Mouse (Mus musculus) hindbrain, embryonic 15.5 days (tissue): Measurements from ENCODE around the gene Hbs1l. TPM values are rescaled to one million over a fixed set of nuclear protein-coding genes. Genes with fewer than 3 reads are reported as not detected.

Experiments
- ATAC-seq: fragments of 200-750 bp; cut with Nextera tagmentation; 2 replicates; pipeline ENCODE4 v1.8.0; 2017; ENCODE audit warnings: low read depth, moderate number of reproducible peaks, moderate TSS enrichment; ENCODE audit not compliant: low FRiP score
- H3K27ac ChIP-seq: fragments of 300-500 bp; sonication (generic); replicated peaks from 2 replicates; pipeline ENCODE4 v1.5.1; 2015; ENCODE audit warnings: mild to moderate bottlenecking, inconsistent platforms
- H3K27me3 ChIP-seq: fragments of 300-500 bp; sonication (generic); 2 replicates; pipeline ENCODE4 v1.6.1; 2015; ENCODE audit warnings: control low read depth, inconsistent platforms
- H3K36me3 ChIP-seq: fragments of 300-500 bp; sonication (generic); 2 replicates; pipeline ENCODE4 v1.6.1; 2015; ENCODE audit warnings: control low read depth, inconsistent platforms
- H3K4me1 ChIP-seq: fragments of 300-500 bp; sonication (generic); replicated peaks from 2 replicates; pipeline ENCODE4 v1.6.1; 2015; ENCODE audit warnings: control low read depth, inconsistent platforms
- H3K4me2 ChIP-seq: fragments of 300-500 bp; sonication (generic); 2 replicates; pipeline ENCODE4 v1.6.1; 2015; ENCODE audit warnings: moderate library complexity, mild to moderate bottlenecking, inconsistent platforms
- H3K4me3 ChIP-seq: fragments of 300-500 bp; sonication (generic); 2 replicates; pipeline ENCODE4 v1.5.1; 2015; ENCODE audit warnings: mild to moderate bottlenecking, inconsistent platforms
- H3K9ac ChIP-seq: fragments of 300-500 bp; sonication (generic); 2 replicates; pipeline ENCODE4 v1.6.1; 2015; ENCODE audit warnings: inconsistent platforms
- H3K9me3 ChIP-seq: fragments of 300-500 bp; sonication (generic); 2 replicates; pipeline ENCODE4 v1.6.1; 2016; ENCODE audit warnings: control low read depth, inconsistent platforms
- WGBS: fragments of 180-500 bp; shearing (Covaris S2); methylation state at CpG from one replicate; pipeline ENCODE4 v1.1.7; 2015; 5-methylcytosine and 5-hydroxymethylcytosine counted together
- polyA plus RNA-seq: library from polyadenylated mRNA; unstranded; fragments of >200 nt; fragmentation: Nextera tagmentation; extraction: Ambion mirVana; gene quantifications from 2 replicates; pipeline ENCODE4 v1.2.1, GENCODE M21; 2015

Hbs1l gene
- polyA plus RNA-seq, 1 experiment from 2014 or later, result 90.5 TPM

DNA sequence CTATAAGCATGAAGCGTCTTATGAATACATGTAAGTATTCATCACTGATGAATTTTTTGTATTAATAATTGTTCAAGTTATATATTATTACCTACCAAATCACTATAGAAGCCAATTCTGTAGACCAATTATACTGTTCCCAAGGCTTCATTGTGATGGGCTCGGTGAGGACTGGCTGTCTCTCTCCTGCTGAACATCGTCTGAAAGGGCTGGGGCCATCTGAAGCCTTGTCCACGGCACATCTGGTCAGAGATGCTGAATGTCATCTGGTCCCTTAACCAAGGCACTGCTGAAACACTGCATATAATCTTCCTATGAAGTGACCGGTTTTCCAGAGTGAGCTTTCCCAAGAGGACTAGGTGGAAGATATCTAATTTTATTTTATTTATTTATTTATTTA lies 24.9 kb upstream of the Hbs1l start:
- Histone ChIP-seq H3K9me3 (no peaks in the 10 kb centered on the region), H3K36me3 (no peaks in the 10 kb centered on the region), H3K27me3 (no peaks in the 10 kb centered on the region), H3K4me3 (no peak overlapping the region), H3K4me2 (no peak overlapping the region), H3K4me1 (no peaks in the 10 kb centered on the region), H3K9ac (no peak overlapping the region), H3K27ac (no peak overlapping the region)
- 83% methylated on average over 5 of the region's 5 CpGs for whole genome bisulfite sequencing
- no peak for ATAC-seq

DNA sequence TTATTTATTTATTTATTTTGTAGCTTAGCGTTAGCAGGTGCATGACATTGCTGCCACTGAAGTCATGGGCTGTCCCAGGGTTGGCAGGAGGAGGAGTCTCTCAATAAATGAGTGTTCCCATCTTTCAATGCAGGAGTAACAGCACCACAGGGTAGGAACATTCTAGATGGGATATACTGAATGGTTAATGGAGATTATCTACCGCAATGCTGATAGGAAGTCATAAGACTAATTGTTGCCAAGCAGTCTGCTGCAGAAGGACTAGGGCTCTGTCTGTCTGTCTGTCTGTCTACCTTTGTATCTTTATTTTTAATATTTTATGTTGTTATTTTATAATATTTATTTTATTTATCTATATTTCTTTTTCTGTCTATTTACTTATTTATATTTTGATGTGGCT lies 24.5 kb upstream of the Hbs1l start:
- H3K9ac ChIP-seq, result no peak overlapping the region
- no peak overlapping the region for H3K27ac ChIP-seq
- ATAC-seq, result no peak
- H3K4me3 ChIP-seq, result no peak overlapping the region
- no peaks in the 10 kb centered on the region for H3K4me1 ChIP-seq
- H3K4me2 ChIP-seq, result no peak overlapping the region
- no peaks in the 10 kb centered on the region for H3K36me3 ChIP-seq
- 99% methylated on average over 2 of the region's 2 CpGs for WGBS
- H3K27me3 ChIP-seq, result no peaks in the 10 kb centered on the region
- no peaks in the 10 kb centered on the region for H3K9me3 ChIP-seq

DNA sequence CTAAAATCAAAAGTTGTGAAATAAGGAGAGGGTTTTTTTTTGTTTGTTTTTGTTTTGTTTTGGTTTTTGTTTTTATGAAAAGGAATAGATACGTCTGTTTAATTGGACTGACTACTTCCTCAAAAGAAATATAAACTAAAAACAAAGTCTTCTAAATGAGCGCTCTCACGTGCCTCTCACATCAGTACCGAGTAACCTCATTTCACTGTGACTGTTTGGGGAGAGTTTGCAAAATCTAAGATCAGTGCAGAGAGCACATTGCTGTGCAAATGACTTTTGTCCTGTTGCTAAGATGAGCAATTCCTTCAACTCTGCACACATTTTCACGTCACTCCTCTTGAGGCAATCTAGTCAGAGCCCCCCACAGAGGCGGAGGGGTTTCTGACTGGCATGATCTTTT lies 24.0 kb upstream of the Hbs1l start:
- no peaks in the 10 kb centered on the region for H3K9me3 ChIP-seq
- no peak overlapping the region for H3K27ac ChIP-seq
- H3K36me3 ChIP-seq, result no peaks in the 10 kb centered on the region
- no peak overlapping the region for H3K4me3 ChIP-seq
- 69% methylated on average over 6 of the region's 6 CpGs for WGBS
- no peak for ATAC-seq
- H3K9ac ChIP-seq, result no peak overlapping the region
- H3K4me2 ChIP-seq, result no peak overlapping the region
- H3K4me1 ChIP-seq, result no peaks in the 10 kb centered on the region
- H3K27me3 ChIP-seq, result no peaks in the 10 kb centered on the region

DNA sequence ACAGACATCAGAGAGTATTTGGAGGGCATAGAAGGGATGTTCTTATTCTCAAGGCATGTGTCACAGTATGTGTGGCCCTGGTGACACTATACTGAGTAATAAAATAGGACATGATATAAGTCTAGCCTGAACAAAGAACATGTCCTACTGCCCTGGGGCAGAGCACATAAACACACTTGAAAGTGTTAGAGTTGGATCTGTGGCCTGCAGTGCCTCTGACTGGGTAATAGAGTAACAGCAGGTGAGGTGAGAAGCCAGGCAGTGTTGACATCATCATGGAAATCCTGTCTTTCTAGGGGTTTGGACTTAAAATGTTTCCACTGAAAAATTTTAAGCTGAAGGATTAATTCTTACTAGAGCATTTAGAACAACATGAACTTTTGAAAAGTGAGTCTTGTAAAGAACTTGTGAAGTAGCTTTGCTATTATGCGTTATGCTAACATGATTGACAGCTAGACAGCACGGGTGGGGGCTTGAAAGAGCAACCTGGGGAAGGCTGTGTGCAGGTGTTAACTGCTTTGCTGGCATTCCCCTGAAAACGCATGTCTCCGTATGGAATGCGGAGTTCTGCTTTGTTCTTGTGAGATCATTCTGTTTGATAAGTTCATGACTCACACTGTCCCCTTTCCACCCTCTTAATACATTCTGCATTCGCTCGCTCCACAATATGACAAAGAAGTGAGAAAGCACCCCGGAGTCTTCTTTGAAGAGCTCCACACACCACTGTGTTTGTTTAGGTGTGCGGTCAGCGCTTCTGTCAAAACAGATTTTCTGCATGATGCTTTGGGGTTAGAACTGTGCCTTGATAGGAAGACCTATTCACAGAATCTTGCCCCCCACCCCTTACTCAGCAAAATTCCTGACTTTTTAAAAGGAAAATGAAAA lies 8.3 kb upstream of the Hbs1l start:
- H3K4me2 ChIP-seq, result no peak overlapping the region
- no peak overlapping the region for H3K4me3 ChIP-seq
- no peak overlapping the region for H3K27ac ChIP-seq
- no peaks in the 10 kb centered on the region for H3K36me3 ChIP-seq
- H3K9me3 ChIP-seq, result no peaks in the 10 kb centered on the region
- ATAC-seq, result no peak
- H3K4me1 ChIP-seq, result no peaks in the 10 kb centered on the region
- H3K27me3 ChIP-seq, result no peaks in the 10 kb centered on the region
- no peak overlapping the region for H3K9ac ChIP-seq
- WGBS, result 59% methylated on average over 10 of the region's 10 CpGs

DNA sequence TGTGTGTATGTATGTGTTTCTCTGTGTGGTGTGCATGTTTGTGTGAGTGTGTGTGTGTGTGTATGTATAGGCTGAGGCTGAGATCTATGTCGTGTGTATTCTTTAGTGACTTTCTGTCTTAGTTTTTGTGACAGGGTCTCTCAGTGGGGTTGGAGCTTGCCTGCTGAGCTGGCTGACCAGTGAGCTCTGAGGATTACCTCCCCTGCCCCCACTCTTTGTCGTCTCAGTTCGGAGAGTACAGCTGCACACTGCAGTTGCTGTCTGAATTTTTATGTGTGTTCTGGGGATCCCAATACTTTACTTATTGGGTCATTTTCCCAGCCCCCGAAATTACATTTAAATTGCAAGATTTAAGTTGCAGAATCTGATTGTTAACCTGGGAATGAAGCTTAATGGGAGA lies 4.6 kb upstream of the Hbs1l start:
- 31% methylated on average over 4 of the region's 4 CpGs for WGBS
- Histone ChIP-seq H3K36me3 (no peaks in the 10 kb centered on the region), H3K4me1 (no peaks in the 10 kb centered on the region), H3K27me3 (no peaks in the 10 kb centered on the region), H3K27ac (no peak overlapping the region), H3K4me3 (no peak overlapping the region), H3K9ac (no peak overlapping the region), H3K9me3 (no peaks in the 10 kb centered on the region), H3K4me2 (no peak overlapping the region)
- no peak for ATAC-seq

DNA sequence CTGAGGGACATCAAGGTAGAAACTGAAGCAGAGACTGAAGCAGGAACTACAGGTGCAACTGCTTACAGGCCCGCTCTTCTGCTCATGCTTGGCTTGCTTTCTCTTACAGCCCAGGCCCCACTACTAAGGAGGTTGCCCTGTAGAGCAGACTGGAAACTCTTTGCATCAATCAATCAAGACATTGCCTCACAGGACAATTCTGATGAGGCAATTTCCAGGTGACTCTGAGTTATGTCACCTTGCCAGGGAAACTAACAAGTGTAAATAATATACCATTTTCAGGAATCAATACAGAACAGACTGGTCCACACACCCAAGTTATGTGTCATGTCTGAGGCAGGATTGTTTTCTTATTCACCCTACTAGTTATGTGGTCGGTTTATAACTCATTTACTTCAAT lies 1.6 kb upstream of the Hbs1l start:
- Histone ChIP-seq H3K27ac (no peak overlapping the region), H3K9ac (no peak overlapping the region), H3K36me3 (no peaks in the 10 kb centered on the region), H3K4me3 (no peak overlapping the region), H3K27me3 (no peaks in the 10 kb centered on the region), H3K4me2 (no peak overlapping the region), H3K9me3 (no peaks in the 10 kb centered on the region), H3K4me1 (peaks cover 15% of the 10 kb centered on the region)
- no peak for ATAC-seq
- WGBS, result 95% methylated on average over 2 of the region's 2 CpGs

DNA sequence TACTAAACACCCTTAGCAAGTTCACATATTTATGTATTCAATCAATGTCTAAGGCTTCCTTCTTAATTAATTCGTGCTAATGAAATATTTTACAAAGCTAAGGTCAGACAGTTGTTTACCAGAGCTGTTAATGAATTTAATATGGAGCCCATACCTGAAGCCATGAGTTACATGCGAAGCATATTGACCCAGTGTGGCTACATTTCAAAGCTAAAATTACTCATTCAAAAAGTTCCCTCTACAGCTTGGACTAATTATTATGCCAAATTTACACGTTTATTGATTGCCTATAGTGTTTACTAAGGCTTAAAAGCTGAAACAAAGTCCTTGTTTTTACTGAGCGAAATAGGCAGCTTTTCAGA lies 401 bp upstream of the Hbs1l start:
- Histone ChIP-seq H3K4me2 (peak overlapping the region; percentile 68), H3K36me3 (peaks cover 4% of the 10 kb centered on the region; the same call in 1 of the 2 replicates), H3K4me1 (peaks cover 15% of the 10 kb centered on the region), H3K27ac (0 out of 2 replicates have a peak overlapping the region, but pooled peaks have one; percentile 31), H3K9ac (no peak overlapping the region), H3K9me3 (no peaks in the 10 kb centered on the region), H3K27me3 (no peaks in the 10 kb centered on the region), H3K4me3 (peak overlapping the region; percentile 80)
- 40% methylated on average over 4 of the region's 4 CpGs for WGBS
- peak; percentile 49 for ATAC-seq

DNA sequence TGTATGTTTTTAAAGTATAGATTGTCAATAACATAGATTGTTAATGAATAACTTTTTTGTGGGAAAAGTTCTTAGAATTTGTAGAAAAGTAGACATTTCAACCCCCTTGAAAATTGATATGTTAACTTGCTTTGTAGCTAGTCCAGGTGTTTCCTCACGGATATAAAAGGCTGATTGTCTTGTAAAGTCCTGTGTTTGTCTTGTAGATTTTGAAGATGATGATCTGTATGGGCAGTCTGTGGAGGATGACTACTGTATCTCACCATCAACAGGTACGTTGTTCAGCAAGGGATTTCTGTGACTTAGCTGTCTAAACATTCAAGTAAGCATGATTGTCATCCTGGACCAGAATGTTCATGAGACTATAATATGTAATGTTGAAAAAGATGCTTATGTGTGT lies 3.2 kb downstream of the Hbs1l start:
- ATAC-seq, result no peak
- Histone ChIP-seq H3K27me3 (no peaks in the 10 kb centered on the region), H3K9me3 (no peaks in the 10 kb centered on the region), H3K4me2 (no peak overlapping the region), H3K27ac (no peak overlapping the region), H3K9ac (no peak overlapping the region), H3K4me1 (peaks cover 15% of the 10 kb centered on the region), H3K4me3 (no peak overlapping the region), H3K36me3 (peaks cover 17% of the 10 kb centered on the region)
- WGBS, result 96% methylated on average over 2 of the region's 2 CpGs

DNA sequence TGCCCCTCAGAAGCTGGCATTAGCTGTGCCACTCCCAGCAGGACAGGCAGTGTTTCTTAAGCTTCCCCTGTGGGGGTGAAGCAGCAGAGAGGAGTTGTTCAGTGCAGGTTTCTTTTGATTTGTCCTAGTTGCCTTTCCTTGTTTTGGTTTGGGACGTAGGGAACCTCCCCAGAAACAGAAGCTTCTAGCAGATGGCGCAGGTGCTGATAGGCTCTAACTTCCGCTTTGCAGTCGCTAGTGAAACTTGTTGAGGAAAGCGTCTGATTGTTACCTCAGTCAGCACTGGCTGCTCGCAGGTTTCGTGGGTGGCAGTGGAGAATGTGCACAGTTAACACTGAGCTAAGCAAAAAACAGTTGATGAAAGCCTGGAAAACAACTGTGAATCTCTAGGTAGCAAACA lies 6.0 kb downstream of the Hbs1l start:
- peaks cover 35% of the 10 kb centered on the region for H3K36me3 ChIP-seq

DNA sequence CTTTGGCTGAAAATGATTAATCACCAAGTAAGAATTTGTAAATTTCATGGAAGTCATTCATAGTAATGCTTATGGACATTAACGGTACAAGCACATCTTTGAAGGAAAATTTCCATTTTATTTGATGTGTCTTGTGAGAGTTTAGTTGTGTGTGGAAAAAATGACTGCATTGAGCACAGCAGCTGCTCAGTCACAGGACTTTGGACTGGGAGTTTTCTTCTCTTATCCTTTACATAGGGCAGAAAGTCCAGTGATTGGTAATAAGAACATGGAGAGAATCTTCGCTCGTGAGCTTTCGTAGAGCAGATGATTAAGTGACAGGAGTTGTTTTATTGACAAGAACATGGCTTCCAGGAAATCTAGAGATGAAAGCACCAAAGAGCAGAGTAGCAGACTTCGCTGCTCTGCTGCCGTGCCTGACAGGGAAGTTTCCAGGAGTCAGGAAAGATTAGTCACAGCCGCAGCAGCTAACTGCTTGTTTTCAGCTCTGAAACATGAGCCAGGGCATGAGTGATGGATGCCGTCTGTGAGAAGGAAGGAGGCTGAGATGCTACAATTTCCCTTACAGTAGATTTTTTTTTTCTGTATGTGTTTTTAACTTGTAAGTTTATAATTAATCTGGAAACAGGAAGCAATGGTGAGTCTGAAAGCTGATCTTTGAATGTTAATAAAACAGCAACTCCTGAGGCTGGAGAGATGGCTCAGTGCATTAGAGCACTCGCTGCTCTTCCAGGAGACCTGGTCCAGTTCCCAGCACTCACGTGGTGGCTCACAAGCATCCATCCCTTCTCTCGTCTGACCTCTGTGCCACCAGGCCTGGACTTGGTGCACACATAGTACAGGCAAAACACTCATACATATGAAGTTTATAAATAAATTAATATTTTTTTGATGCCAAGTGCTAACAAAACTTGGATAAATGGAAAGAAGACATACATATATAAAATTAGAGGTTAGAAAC lies 9.2 kb downstream of the Hbs1l start:
- no peak for ATAC-seq
- Histone ChIP-seq H3K27me3 (no peaks in the 10 kb centered on the region), H3K4me3 (no peak overlapping the region), H3K27ac (no peak overlapping the region), H3K36me3 (peaks cover 38% of the 10 kb centered on the region), H3K4me1 (no peaks in the 10 kb centered on the region), H3K9me3 (no peaks in the 10 kb centered on the region), H3K9ac (no peak overlapping the region), H3K4me2 (no peak overlapping the region)
- WGBS, result 87% methylated on average over 11 of the region's 11 CpGs

More for the DNA sequence above, 6.0 kb downstream of the Hbs1l start:
- no peaks in the 10 kb centered on the region for H3K9me3 ChIP-seq
- no peak for ATAC-seq
- WGBS, result 86% methylated on average over 7 of the region's 7 CpGs
- H3K27ac ChIP-seq, result no peak overlapping the region
- H3K4me2 ChIP-seq, result no peak overlapping the region
- H3K4me1 ChIP-seq, result peaks cover 11% of the 10 kb centered on the region
- H3K27me3 ChIP-seq, result no peaks in the 10 kb centered on the region
- no peak overlapping the region for H3K4me3 ChIP-seq
- H3K9ac ChIP-seq, result no peak overlapping the region

DNA sequence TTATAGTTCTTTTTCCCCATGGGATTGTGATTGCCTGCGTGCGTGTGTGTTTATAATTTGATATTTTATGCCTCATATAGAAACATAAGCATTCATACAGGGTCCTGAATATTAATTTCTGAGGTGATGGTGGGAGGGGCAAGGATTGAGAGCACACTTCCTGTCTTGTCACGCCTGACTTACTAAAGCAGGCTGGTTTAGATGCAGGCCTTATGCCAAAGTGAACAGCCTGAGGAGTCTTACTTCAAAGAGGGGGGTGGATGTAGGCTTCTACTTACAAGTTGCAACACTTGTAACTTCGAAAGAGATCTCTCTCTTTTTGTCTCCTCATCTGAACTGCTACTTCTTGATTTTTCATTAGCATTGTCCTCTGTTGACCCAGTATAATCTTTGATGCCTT lies 18.0 kb downstream of the Hbs1l start:
- no peak overlapping the region for H3K4me2 ChIP-seq
- no peak overlapping the region for H3K27ac ChIP-seq
- no peaks in the 10 kb centered on the region for H3K9me3 ChIP-seq
- 71% methylated on average over 4 of the region's 4 CpGs for WGBS
- ATAC-seq, result no peak
- no peak overlapping the region for H3K4me3 ChIP-seq
- no peak overlapping the region for H3K9ac ChIP-seq
- peaks cover 7% of the 10 kb centered on the region; the same call in 1 of the 2 replicates for H3K36me3 ChIP-seq
- H3K4me1 ChIP-seq, result 0 out of 2 replicates have a peak, but pooled peaks cover 3% of the 10 kb centered on the region
- no peaks in the 10 kb centered on the region for H3K27me3 ChIP-seq

DNA sequence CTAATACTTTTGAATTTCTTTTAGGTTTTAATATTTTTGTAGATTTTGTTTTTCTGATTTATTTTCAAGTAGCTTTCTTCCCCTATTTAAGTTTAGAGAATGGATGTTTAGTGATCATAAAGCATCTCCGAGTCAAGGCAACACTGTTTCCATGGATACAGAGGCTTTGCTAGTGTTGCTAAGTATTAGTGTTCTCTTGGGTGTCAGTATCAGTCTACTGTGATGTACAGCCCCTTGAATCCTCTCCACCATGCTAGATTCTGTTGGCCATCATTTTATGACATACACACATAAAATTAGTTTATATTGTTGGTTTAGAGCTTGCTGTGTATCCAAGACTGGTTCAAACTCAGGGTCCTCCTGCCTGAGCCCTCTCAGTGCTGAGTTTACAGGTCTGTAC lies 20.3 kb downstream of the Hbs1l start:
- Histone ChIP-seq H3K9me3 (no peaks in the 10 kb centered on the region), H3K36me3 (peaks cover 7% of the 10 kb centered on the region; the same call in 1 of the 2 replicates), H3K4me2 (no peak overlapping the region), H3K9ac (no peak overlapping the region), H3K27me3 (no peaks in the 10 kb centered on the region), H3K27ac (no peak overlapping the region), H3K4me1 (0 out of 2 replicates have a peak, but pooled peaks cover 3% of the 10 kb centered on the region), H3K4me3 (no peak overlapping the region)
- ATAC-seq, result no peak
- WGBS, result 68% methylated on average over 1 of the region's 1 CpGs
